Mouse (Mus musculus) lung, adult 2 months (tissue): ENCODE data around the gene Kdelc2.

Source experiments
- CTCF ChIP-seq: fragments of 200-500 bp; IDR thresholded peaks from 2 replicates; pipeline ENCODE4 v1.5.1; 2011; ENCODE audit warnings: mild to moderate bottlenecking, low read length, control low read depth; ENCODE audit not compliant: insufficient read depth
- POLR2A ChIP-seq: fragments of 200-500 bp; IDR thresholded peaks from 2 replicates; pipeline ENCODE4 v1.6.1; 2011; ENCODE audit warnings: low read depth, mild to moderate bottlenecking, control low read depth, low read length, borderline replicate concordance; ENCODE audit errors: extremely low read depth

GRCm38 (mm10) chr9:53335131-53335530 lies 48.7 kb upstream of the Kdelc2 start:
- no peak for TF ChIP-seq POLR2A
- no peak for TF ChIP-seq CTCF
